Mouse (Mus musculus) adrenal gland, adult 2 months (tissue): ENCODE measurements at regions not wholly inside any gene's neighbourhood (a gene's known extent, or its start where the extent isn't known, plus 50 kb on each side); places are given as distances from the start of the nearest gene placed in this dataset.

ENCODE experiments used
- DNase-seq: peaks from one replicate; pipeline ENCODE4 v3.0.0; 2021

- peak; percentile 37 for DNase-seq
Observed at GRCm38 (mm10) chr11:109039792-109040518, 104.2 kb downstream of the E030025P04Rik start.

GRCm38 (mm10) chr11:109039060-109039791 lies 104.9 kb downstream of the E030025P04Rik start:
- peak; percentile 59 for DNase-seq

DNA sequence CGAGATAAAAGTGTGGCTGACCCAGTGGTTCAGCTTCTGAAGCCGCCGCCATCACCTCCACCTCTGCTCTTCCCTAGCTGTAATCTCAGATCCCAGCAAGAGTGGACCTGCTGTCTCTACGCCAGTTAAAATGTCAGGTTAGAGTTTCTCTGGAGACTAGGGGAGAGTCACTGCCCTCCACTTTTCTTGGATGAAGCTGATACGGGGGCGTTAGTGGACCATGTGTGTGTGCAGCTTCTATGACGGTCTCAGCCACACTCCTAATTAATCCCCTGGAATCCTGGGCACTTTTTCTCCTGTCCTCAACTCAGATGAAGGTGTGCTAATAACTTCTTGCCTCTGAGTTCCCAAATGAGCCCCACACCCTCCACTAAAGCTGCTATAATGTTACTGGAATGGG lies 106.0 kb downstream of the E030025P04Rik start:
- no peak for DNase-seq

DNA sequence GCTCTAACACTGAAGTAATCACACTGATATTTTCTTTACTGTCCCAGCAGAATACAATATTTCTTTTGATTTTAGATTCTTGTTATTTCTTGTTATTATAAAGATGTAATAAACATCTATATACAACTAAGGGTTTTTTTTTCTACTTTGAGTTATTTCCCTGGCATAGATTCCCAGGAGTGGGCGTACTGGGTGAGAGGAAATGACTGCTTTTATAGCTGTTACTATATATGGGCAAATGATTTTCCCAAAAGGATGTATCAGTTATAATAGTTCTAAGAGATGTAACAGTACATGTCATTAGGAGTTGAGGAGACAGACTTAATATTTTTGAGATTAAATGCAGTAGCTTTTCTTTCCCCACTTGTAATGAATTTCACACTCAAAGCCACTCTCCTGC lies 109.6 kb downstream of the E030025P04Rik start:
- DNase-seq: no peak

DNA sequence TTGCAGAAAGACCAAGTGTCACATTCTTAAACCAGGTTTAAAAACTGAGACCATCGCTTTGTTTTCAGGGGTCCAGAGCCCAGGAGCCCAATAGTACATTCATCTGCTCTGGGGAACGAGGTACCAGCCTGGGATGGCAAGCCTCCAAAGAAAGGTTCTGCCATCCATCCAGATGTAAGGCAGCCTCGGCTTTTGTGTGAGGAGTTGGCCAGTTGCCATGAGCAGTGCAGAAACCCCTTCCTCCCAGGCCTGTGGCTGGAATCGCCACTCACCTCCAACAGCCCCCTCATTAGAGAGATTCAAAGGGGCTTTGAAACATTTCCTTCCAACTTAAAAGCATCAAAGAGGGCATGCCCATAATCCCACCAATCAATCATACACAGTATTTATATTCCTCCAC lies 110.1 kb downstream of the E030025P04Rik start:
- no peak for DNase-seq

DNA sequence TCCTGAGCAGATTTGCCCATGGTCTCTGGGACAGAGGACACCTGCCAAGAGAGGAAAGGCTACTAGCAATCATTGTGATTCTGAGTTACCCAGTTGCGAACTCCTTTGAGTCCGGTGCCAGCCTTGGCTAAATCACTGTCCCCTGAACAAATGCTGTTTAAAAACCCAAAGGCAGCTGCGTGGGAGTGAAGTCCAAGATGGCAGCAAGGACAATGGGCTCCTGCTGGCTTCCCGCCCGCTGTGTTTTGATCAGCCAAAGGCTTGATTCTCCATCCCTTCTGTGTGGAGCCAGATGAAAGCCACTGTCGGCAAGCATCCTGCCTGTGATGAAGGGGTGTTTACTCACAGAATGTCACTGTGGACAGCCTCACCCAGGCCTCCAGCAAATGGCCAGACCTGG lies 111.4 kb downstream of the E030025P04Rik start:
- DNase-seq: no peak

DNA sequence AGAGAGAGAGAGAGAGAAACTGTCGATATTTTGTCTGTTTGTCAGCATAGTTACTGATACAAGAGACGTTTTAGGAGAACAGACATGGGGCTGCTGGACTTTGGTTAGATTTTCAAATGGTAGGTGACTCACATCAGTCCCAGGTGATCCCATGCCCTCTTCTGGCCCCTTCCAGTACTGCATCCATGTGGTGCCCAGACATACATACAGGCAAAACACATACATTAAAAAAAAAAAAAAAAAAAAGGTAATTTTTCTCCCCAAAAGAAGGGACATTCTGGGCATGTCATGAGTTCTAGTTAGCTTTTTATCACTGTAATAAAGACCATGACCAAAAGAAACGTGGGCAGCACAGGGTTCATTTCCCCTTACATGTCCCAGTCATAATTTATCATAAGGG lies 110.3 kb downstream of the Axin2 start:
- DNase-seq: peak; percentile 67

DNA sequence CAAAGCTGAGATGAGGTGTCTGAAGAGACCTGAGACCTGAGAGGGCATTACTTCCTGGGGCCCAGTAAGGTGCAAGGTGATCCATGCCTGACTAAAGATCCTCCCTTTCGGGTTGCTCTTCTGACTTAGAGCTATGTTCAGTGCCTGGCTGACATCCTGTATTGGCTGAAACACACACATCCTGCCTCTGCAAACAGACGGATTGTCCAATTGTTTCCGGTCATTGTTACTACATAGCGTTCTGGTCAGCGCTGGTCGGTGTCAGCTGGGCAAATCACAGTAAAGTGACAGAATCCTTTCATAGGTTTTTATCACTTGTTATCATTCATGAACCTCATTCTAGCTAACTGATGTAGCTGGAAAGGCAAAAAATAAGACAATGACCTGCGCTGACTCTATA lies 109.7 kb downstream of the Axin2 start:
- DNase-seq: no peak

DNA sequence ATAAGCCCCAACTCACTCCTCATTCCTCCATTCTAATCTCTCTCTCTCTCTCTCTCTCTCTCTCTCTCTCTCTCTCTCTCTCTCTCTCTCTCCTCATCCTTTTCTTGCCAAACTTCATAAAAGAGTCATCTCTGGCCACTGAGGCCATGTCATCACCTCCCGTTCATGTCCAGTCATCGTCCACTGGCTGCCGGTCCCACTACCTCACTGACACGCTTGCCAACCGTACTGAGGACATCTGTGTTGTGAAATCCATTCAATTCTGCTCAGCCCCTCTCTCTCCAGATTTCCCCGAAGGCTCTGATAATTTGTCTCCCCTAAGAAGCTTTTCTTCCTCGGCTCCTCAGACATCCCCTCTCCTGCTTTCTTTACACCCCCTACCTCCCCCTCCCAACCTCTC lies 94.7 kb downstream of the Axin2 start:
- DNase-seq: peak; percentile 50

- DNase-seq: no peak
Observed at GRCm38 (mm10) chr11:109011161-109011560, 91.0 kb downstream of the Axin2 start.

GRCm38 (mm10) chr11:109008872-109009271 lies 88.7 kb downstream of the Axin2 start:
- no peak for DNase-seq

DNA sequence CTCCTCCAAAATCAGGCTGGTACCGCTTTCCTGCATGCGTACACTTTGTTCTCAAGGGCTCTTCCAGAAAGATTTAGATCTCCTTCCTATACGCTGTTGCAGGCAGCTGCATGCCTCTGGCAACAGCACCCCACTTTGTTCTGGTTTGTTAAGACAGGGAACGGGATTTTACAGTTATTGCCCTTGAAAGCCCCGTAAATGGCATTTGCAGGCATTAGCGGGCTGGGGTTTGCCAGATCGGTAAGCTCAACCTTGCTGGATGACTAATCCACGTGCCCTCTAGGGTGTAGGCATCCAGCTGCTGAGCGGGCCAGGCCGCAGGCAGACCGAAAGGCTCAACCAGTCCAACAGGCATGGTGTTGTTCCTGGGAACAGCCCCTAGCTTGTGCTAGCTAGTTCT lies 85.5 kb downstream of the Axin2 start:
- peak; percentile 71 for DNase-seq
